Mouse (Mus musculus) kidney, embryonic 16.5 days (tissue): ENCODE data around the gene Ppip5k1. TPM values are rescaled to one million over a fixed set of nuclear protein-coding genes. Genes with fewer than 3 reads are reported as not detected.
A peak's percentile ranks its signal among the peaks of the same experiment; 100 is the strongest.

Experiments used
- ATAC-seq: fragments of 200-750 bp; cut with Nextera tagmentation; 2 replicates; pipeline ENCODE4 v1.8.0; 2017; ENCODE audit warnings: moderate TSS enrichment; ENCODE audit not compliant: low FRiP score, low TSS enrichment
- H3K27ac ChIP-seq: fragments of 300-500 bp; sonication (generic); 2 replicates; pipeline ENCODE4 v1.5.1; 2014; ENCODE audit warnings: low read length
- H3K27me3 ChIP-seq: fragments of 300-500 bp; sonication (generic); 2 replicates; pipeline ENCODE4 v1.6.1; 2014; ENCODE audit warnings: low read length, control low read depth, mixed read lengths; ENCODE audit not compliant: insufficient read depth
- H3K36me3 ChIP-seq: fragments of 300-500 bp; sonication (generic); 2 replicates; pipeline ENCODE4 v1.6.1; 2014; ENCODE audit warnings: low read length, control low read depth, mixed read lengths; ENCODE audit not compliant: insufficient read depth
- H3K4me1 ChIP-seq: fragments of 300-500 bp; sonication (generic); 2 replicates; pipeline ENCODE4 v1.6.1; 2014; ENCODE audit warnings: low read length, control low read depth, mixed read lengths; ENCODE audit not compliant: insufficient read depth
- H3K4me2 ChIP-seq: fragments of 300-500 bp; sonication (generic); replicated peaks from 2 replicates; pipeline ENCODE4 v1.6.1; 2014; ENCODE audit warnings: low read depth, low read length
- H3K4me3 ChIP-seq: fragments of 300-500 bp; sonication (generic); 2 replicates; pipeline ENCODE4 v1.5.1; 2014; ENCODE audit warnings: mild to moderate bottlenecking, low read length
- H3K9ac ChIP-seq: fragments of 300-500 bp; sonication (generic); replicated peaks from 2 replicates; pipeline ENCODE4 v1.6.1; 2014; ENCODE audit warnings: low read length
- H3K9me3 ChIP-seq: fragments of 300-500 bp; sonication (generic); 2 replicates; pipeline ENCODE4 v1.6.1; 2016; ENCODE audit warnings: low read length, control low read depth
- WGBS: fragments of 180-500 bp; shearing (Covaris S2); extraction: QIAGEN DNeasy Blood & Tissue Kit; methylation state at CpG from one replicate; pipeline ENCODE4 v1.1.7; 2014; 5-methylcytosine and 5-hydroxymethylcytosine counted together
- polyA plus RNA-seq: library from polyadenylated mRNA; unstranded; fragments of >200 nt; fragmentation: Nextera tagmentation; extraction: Ambion mirVana; gene quantifications from 2 replicates; pipeline ENCODE4 v1.2.1, GENCODE M21; 2015

Ppip5k1 gene
- polyA plus RNA-seq, 1 experiment from 2014 or later: 14.4 TPM

GRCm38 (mm10) chr2:121358381-121358780, 3.2 kb upstream of the Ppip5k1 start:
- ATAC-seq: peak; percentile 75
- Histone ChIP-seq H3K9ac (peak overlapping the region; percentile 50), H3K36me3 (no peaks in the 10 kb centered on the region), H3K4me3 (peak overlapping the region; percentile 40), H3K9me3 (no peaks in the 10 kb centered on the region), H3K27ac (no peak overlapping the region), H3K4me1 (peaks cover 16% of the 10 kb centered on the region), H3K4me2 (peak overlapping the region; percentile 59), H3K27me3 (peaks cover 14% of the 10 kb centered on the region)
- 2% methylated on average over 16 of the region's 16 CpGs for WGBS

DNA sequence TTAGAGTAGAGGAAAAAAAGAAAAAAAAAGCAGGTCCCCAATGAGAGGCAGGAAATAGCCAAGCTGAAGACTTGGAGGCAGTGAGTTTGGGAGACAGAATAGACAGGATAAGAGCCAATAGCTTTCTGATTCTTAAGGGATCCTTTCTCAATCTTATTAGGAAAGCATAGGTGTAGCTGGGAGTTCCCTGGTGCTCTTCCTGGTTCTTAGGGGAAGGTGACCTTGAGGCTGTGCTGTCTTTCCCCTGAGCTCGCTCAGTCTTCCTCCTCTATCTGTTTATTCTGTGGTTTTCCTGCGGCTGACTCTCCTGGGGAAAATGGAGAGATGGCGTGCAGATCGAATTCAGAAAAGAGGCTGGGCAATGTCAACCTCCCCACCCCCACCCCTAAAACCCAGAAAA, 2.8 kb upstream of the Ppip5k1 start:
- H3K4me3 ChIP-seq: peak overlapping the region; percentile 40
- no peak overlapping the region for H3K27ac ChIP-seq
- ATAC-seq: no peak

GRCm38 (mm10) chr2:121357494-121357893, 2.3 kb upstream of the Ppip5k1 start, which contains the start of gene Ckmt1:
Gene Ckmt1 (plus strand): TSS chr2:121357714.
- H3K4me2 ChIP-seq: peak within 1 kb of the TSS; percentile 59
- peaks cover 16% of the 10 kb centered on the region for H3K4me1 ChIP-seq
- WGBS: 40% methylated on average over 5 of the region's 5 CpGs
- peak within 1 kb of the TSS; percentile 40 for H3K4me3 ChIP-seq
- H3K36me3 ChIP-seq: no peaks in the 10 kb centered on the region
- H3K9me3 ChIP-seq: no peaks in the 10 kb centered on the region
- no peak for ATAC-seq
- peak within 1 kb of the TSS; percentile 50 for H3K9ac ChIP-seq
- H3K27ac ChIP-seq: no peak within 1 kb of the TSS
- H3K27me3 ChIP-seq: peaks cover 14% of the 10 kb centered on the region

More for the DNA sequence above, 2.8 kb upstream of the Ppip5k1 start:
- Histone ChIP-seq H3K4me2 (peak overlapping the region; percentile 59), H3K9me3 (no peaks in the 10 kb centered on the region), H3K27me3 (peaks cover 14% of the 10 kb centered on the region), H3K4me1 (peaks cover 16% of the 10 kb centered on the region), H3K9ac (no peak overlapping the region), H3K36me3 (no peaks in the 10 kb centered on the region)
- WGBS: 1% methylated on average over 4 of the region's 4 CpGs

DNA sequence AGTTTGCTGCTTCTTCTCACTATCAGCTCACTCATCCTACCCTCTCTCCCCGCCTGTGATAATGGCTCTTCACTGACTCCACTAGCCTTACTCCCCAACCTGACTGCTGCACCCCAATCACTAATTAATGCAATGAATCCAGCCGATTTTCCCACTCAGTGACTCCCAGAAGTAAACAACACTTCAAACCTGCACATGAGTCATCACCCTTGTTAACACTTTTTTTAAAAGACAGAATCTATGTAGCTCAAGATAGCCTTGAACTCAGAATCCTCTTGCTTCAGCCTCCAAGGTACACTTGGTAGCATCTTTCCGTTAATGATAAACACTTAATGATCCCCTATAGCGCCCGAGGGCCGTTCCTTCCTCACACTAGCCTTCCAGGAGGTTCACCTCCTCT, 818 bp downstream of the Ppip5k1 start:
- Histone ChIP-seq H3K36me3 (no peaks in the 10 kb centered on the region), H3K4me3 (peak overlapping the region; percentile 76), H3K9ac (peak overlapping the region; percentile 82), H3K27ac (no peak overlapping the region), H3K4me1 (peaks cover 16% of the 10 kb centered on the region), H3K4me2 (peak overlapping the region; percentile 84), H3K9me3 (no peaks in the 10 kb centered on the region), H3K27me3 (peaks cover 14% of the 10 kb centered on the region)
- 2% methylated on average over 6 of the region's 6 CpGs for WGBS
- ATAC-seq: no peak

GRCm38 (mm10) chr2:121353156-121353555, 2.0 kb downstream of the Ppip5k1 start:
- Histone ChIP-seq H3K36me3 (no peaks in the 10 kb centered on the region), H3K4me3 (no peak overlapping the region), H3K27me3 (peaks cover 8% of the 10 kb centered on the region; the same call in 1 of the 2 replicates), H3K4me2 (no peak overlapping the region), H3K9me3 (no peaks in the 10 kb centered on the region), H3K9ac (no peak overlapping the region), H3K27ac (no peak overlapping the region), H3K4me1 (peaks cover 8% of the 10 kb centered on the region)
- ATAC-seq: no peak
- WGBS: 56% methylated on average over 8 of the region's 8 CpGs

DNA sequence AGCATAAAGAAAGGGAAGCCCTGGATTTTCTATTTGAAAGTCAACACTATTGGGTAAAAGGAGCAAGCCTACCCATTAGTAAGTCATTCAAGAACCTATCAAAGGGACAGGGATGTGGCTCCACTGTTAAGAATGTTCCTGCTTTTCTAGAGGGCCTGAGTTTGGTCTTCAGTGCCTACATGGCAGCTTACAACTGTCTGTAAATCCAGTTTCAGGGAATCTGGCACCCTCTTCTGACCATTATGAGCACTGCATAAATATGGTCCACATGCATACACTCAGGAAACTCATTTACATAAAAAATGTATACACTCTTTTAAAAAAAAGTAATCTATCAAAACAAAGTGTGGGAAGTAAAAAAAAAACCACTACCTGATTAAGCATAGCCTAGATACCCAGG, 16.1 kb downstream of the Ppip5k1 start:
- H3K4me2 ChIP-seq: no peak overlapping the region
- no peak overlapping the region for H3K4me3 ChIP-seq
- ATAC-seq: no peak
- no peaks in the 10 kb centered on the region for H3K27me3 ChIP-seq
- H3K36me3 ChIP-seq: peaks cover 7% of the 10 kb centered on the region; the same call in 1 of the 2 replicates
- H3K27ac ChIP-seq: no peak overlapping the region
- H3K9me3 ChIP-seq: 0 out of 2 replicates have a peak, but pooled peaks cover 3% of the 10 kb centered on the region
- H3K9ac ChIP-seq: no peak overlapping the region
- no peaks in the 10 kb centered on the region for H3K4me1 ChIP-seq

DNA sequence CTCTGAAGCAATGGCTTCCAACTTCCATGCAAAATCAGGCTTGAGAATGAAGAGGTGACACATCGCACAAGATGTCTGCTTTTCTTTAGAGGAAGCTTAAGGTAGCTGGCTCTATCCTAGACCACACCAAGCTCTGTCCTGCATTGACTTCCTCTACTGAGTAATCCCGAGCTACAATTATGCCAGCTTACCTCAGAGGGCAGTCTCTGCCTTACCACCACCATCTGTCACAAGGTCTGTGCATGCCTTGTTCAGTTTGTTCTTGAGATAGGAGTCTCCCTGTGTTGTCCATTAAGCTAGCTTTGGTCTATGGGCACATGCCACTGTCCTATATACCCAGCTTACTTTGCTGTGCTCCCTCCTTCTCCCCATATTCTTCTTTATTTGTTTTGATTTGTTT, 25.7 kb downstream of the Ppip5k1 start:
- no peaks in the 10 kb centered on the region for H3K4me1 ChIP-seq
- no peak overlapping the region for H3K4me3 ChIP-seq
- H3K4me2 ChIP-seq: no peak overlapping the region
- 0 out of 2 replicates have a peak, but pooled peaks cover 3% of the 10 kb centered on the region for H3K36me3 ChIP-seq
- no peak overlapping the region for H3K27ac ChIP-seq
- WGBS: 91% methylated on average over 2 of the region's 2 CpGs
- H3K27me3 ChIP-seq: no peaks in the 10 kb centered on the region
- no peak for ATAC-seq
- H3K9me3 ChIP-seq: no peaks in the 10 kb centered on the region
- no peak overlapping the region for H3K9ac ChIP-seq

DNA sequence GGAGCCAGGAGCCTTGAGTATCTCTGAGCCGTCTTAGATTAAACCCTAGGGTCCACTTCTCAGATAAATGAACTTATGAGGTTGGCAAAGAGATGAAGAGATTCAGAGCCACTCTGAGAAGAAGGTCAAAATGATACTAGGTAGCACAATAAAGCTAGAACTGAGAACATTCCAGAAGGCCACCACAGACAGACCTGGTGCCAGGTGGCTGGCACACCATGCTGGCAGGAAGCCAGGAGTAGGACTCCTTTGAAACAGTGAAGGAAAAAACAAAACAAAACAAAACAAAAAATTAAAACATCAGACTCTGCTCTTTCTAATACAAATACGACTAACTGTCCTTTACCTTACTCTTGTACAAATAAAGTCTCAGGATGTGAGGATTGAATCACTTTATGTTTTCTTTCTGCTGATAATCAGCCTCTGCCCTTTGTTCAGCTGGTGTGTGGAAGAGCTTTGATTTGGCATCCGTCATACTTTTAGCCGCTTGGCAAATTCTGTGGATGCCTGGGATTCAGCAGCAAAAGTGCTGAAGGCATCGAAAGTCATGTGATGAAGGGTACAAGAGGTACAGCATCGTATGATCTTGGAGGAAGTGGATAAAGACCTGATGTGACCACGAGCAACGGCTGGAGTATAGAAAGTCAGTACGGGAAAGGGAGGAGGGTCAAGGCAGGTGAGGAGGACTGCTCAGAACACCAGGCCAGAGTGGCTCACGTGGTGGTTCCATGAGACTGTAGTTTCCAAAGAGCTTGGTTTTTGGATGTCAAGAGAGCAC, 31.3 kb downstream of the Ppip5k1 start:
- Histone ChIP-seq H3K4me3 (no peak overlapping the region), H3K4me1 (no peaks in the 10 kb centered on the region), H3K27me3 (no peaks in the 10 kb centered on the region), H3K36me3 (no peaks in the 10 kb centered on the region; the same call in 1 of the 2 replicates), H3K27ac (no peak overlapping the region), H3K9me3 (no peaks in the 10 kb centered on the region), H3K9ac (no peak overlapping the region), H3K4me2 (no peak overlapping the region)
- no peak for ATAC-seq
- WGBS: 83% methylated on average over 10 of the region's 10 CpGs

DNA sequence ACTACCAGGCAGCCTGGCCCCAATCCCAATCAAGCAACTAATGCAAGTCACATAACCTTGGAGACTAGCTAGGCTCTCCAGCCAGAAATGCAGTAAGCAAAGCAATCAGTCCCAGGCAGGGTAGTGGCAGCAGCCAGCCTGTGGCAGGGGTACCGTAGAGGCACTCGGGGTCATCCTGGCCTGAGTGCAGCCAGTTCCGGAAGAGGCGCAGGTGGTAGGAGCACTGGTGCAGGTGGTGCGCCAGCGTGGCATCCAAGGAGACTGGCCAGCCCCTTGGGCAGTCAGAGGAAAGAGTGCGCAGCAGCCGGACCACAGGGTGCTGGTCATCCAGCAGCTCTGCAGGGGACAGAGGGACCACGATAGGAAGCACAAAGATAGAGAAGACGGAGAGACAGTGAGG, 32.2 kb downstream of the Ppip5k1 start:
- no peaks in the 10 kb centered on the region for H3K27me3 ChIP-seq
- WGBS: 94% methylated on average over 10 of the region's 10 CpGs
- no peak for ATAC-seq
- no peak overlapping the region for H3K4me3 ChIP-seq
- no peaks in the 10 kb centered on the region; the same call in 1 of the 2 replicates for H3K36me3 ChIP-seq
- no peak overlapping the region for H3K4me2 ChIP-seq
- H3K4me1 ChIP-seq: no peaks in the 10 kb centered on the region
- no peak overlapping the region for H3K9ac ChIP-seq
- H3K9me3 ChIP-seq: no peaks in the 10 kb centered on the region
- H3K27ac ChIP-seq: no peak overlapping the region

GRCm38 (mm10) chr2:121316278-121316677, 38.9 kb downstream of the Ppip5k1 start:
- H3K9ac ChIP-seq: no peak overlapping the region
- H3K4me3 ChIP-seq: no peak overlapping the region
- WGBS: 71% methylated on average over 8 of the region's 8 CpGs
- H3K9me3 ChIP-seq: no peaks in the 10 kb centered on the region
- no peaks in the 10 kb centered on the region; the same call in none of the 2 replicates for H3K36me3 ChIP-seq
- H3K4me2 ChIP-seq: no peak overlapping the region
- ATAC-seq: no peak
- no peak overlapping the region for H3K27ac ChIP-seq
- H3K27me3 ChIP-seq: no peaks in the 10 kb centered on the region
- no peaks in the 10 kb centered on the region for H3K4me1 ChIP-seq
